Mouse (Mus musculus) mesoderm, embryonic 11.5 days (tissue): ENCODE data around the gene Klhl29.
"Not testable (repeated sequence)": the region's sequence is repeated elsewhere in the genome, so short reads cannot be mapped to it uniquely, and the experiment has no call there.

Source experiments
- DNase-seq: peaks from one replicate; pipeline ENCODE4 v3.0.0-alpha.2; 2012; ENCODE audit warnings: low read depth, low spot score

Gene Klhl29

DNA sequence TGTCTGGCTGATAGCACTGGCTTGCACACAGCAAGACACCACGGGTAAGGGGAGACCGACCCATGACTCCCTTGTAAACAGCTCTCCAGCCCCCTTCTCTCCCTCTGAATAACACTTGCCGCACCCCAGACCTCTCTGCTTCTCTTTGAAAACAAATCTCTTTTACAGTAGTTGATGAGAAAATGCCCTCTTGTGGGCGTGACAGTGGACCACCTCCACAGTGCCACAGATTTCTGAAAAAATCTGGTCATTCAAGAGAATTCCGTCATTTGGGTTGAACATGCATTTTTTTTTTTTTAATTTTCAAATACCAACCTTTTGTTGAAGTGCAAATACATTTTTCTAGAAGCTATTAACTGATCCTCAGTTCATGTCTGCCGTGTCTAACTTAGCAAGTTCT, 17.0 kb downstream of the Klhl29 start:
- DNase-seq = no peak

- DNase-seq = no peak
These were observed 22.1 kb downstream of the Klhl29 start for GRCm38 (mm10) chr12:5353416-5353815.

DNA sequence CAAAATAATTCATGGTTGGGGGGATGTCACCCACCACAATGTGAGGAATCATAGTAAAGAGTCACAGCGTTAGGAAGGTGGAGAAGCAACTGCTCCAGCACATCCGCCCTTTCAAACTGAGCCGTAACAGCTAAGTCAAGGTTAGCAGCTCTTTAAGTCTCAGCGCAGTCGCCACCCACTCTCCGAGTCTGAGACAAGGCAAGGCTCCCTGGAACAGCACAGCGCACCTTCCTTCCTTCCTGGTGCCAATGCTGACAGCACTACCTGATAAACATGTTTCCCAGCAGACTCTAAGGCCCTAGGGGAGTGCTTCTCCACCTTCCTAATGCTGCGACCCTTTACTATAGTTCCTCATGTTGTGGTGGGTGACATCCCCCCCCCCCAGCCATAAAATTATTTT, 22.7 kb downstream of the Klhl29 start:
- DNase-seq = no peak

DNA sequence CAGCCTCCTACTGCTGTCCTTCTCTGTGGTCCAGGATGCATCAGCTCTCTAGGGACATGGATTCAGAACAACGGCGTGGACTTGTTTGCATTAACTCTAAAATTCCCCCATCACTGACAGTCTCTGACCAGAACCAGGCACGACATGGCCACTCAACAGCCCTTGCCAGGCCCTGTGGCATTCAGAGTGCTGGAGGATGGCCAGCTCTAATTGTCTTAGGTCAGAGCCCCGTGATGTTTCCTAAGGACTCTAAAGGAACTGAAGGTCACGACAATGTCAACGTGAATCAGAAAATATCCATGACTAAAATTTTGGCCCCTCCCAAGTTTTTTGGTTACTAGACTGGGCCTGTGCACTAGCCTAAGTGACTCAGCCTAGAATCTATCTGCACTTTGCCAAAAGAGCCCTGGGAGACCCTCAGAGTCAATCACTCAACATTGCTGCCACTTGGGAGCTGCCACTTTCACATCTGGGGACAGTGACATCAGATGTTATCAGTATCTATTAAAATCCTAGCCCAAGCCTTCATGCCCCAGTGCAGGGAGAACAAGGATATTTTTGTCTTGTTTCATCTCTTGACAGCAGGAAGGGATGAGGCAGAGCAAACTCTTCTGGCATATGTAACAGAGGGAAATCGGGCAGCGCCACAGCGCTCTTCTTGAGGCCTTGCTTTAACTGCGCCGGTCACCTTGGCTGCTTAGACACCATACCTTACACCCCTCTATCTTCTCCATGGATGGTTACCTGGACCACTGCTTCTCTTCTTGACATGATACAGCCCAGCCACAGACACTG, 24.8 kb downstream of the Klhl29 start:
- DNase-seq = no peak

GRCm38 (mm10) chr12:5345088-5345487, 30.4 kb downstream of the Klhl29 start:
- no peak for DNase-seq

GRCm38 (mm10) chr12:5344457-5344856, 31.0 kb downstream of the Klhl29 start:
- not testable (repeated sequence) for DNase-seq

- DNase-seq = no peak
These were observed 35.3 kb downstream of the Klhl29 start for GRCm38 (mm10) chr12:5340151-5340603.

DNA sequence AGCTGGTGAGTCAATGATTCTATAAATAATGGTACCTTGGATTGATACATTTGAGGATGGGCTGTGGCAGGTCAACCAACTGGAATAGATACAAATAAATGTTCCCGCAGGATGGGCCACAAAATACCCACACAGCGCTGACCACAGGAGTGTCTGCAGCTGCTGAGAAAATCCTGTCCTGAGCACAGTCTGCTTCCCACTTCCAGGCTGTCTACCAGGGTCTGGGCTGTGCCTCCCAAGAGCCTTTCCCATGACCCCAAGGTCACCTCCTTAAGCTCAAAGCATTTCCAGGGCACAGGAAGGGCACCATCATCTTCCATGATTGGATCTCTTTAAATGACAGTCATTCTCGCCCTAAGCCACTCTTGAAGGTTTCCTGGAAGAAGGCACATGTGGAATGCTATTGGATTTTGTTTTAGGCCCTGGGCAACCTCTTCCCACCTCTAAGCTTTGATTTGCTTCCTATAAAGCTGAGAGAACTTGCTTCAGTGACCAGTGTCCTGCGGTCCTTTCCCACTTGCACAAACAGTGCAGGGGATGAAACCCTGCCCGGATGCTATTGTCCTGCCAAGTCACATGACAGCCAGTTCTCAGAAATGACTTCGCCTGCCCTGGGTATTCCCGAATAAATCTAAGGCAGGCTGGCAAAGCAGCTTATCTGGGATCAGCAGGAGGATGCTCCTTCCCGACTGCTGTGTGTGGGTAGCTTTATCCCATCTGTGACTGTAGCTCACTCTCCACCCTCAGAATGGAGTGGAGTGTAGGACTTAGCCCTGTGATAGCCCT, 38.4 kb downstream of the Klhl29 start:
- DNase-seq = peak; percentile 57

DNA sequence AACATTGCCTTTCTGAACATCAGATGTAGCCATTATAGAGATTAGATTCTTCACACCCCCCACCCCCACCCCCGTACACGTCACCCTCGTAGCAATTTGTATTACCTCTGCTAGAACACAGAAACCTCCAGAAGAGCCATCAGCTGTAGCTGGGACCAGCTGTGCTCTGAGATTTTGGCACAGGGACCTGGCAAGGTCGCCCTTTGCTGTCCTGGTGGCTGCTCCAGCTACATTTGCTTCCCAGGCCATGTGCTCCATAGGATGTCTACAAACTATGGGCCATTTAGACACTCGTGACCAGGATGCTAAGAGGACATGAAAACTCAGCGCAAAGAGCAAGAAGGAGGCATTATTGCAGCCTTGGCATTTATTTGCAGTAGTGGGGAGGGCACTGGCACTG, 39.2 kb downstream of the Klhl29 start:
- no peak for DNase-seq

DNA sequence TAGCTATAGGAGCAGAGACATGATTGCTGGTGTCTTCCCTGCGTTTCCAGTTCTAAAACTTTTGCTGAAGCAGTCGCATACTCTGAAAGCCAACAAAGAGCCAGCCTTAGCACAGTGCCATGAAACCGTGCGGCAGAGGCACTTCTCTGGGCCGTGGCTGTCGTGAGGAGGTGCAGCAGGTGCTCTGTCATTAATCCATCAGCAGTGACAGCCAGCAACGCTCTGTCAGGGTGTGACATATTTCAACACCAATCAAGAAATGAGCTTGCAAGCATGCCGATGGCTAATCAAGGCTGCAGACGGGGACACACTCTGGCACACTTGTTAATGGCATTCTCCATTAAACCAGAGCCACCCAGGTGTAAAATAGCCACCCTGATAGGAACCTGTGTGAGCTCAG, 40.5 kb downstream of the Klhl29 start:
- no peak for DNase-seq

DNA sequence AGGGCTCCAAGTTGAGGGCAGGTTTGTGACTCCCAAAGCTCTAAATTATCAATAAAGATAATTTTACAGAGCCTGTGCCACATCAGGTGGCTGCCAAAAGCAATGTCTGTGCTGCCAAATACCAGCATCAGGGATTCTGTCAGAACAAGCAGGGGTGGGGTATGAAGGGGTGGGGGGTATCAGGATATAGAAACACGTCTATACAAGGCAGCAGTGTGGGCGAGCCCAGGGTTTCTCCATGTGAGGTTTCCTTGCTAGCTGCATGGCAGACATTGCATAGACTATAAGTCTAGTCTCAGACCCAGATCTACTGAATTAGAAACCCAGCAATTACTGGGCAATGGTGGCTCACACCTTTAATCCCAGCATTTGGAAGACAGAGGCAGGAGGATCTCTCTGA, 41.3 kb downstream of the Klhl29 start:
- DNase-seq = no peak

- peak; percentile 18 for DNase-seq
These were observed 43.5 kb downstream of the Klhl29 start for GRCm38 (mm10) chr12:5331810-5332484.

DNA sequence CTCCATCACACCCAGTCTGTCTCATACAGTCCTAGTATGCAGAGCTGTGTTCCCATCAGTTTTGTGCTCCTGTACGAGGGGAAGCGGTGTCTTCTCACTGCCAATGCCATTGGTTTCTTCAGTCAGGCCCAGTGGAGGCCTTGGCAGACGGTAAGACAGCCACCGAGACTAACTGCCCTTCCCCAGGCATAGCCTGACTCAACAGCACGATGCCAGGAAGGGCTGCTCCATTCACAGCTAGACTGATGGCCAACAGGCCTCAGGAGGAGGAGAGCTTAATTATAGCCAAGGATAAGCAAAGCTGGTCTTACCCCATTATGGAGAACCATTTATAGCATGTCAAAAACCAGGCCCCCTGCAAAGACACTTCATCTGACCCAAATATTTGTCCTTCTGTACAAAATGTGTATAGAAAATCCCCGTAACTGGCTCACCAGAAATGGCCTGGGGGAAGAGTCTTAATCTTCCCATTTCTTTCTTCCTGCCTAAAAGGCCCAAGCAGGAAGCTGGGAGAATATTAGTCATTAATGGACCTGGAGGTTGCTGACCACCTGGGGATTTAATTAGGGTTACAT, 44.9 kb downstream of the Klhl29 start:
- DNase-seq = no peak

DNA sequence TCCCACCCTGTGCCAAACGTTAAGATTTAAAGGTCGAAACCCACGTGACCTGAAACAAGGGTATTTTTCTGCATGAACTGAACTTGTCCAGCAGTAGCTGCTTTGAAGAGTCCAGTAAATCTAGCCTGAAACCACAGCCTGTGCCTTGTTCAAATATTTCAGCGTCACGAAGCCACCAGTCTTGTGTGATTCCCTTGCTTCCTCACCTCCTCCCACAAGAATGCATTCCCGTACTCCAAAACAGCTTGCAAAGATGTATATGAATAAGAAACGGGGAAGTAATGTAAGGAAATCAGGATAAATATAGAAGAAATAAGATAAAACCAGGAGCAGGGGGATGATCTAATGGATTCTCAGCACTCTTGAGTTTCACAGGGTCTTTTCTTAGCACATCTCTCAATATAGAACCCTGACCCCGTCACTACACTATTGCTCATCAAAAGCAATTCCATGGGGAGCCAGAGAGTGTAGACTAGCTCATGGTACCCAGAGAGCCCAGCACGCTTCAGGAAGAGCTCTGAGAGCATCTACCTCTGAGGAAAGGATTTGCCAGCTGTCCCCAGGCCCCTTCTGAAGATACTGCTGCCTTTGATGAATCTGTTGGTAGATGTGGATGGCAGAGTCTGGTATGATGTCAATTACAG, 52.9 kb downstream of the Klhl29 start:
- no peak for DNase-seq

- DNase-seq = no peak
These were observed 54.5 kb downstream of the Klhl29 start for GRCm38 (mm10) chr12:5321017-5321416.

DNA sequence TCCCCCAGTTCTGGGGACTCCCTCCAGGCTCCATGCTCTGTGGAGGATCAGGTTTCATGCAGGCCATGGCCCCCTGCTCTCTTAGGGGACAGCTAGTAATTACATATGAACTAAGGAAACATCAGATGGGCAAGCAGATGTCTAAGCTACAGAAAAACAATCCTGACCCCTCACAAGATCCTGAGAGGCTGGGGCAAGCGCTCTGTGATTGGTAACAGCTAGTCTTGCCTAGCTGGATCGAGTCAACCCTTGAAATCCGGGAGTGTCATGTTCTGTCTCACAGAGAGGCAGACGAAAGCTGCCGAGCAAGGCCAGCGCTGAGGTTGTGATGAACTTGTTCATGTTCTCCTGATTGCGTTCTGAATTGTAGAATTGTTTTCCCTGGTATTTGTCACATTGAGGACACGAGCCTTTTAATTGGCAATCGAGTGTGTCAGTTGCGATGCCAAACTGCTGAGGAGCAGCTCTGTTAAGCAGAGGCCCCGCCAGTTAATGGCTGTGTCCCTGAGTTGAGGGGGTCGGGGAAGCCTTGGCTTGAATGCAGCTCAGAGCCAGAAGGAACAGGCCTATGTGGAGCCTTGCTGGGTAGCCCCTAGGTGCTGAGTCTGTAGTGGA, 56.0 kb downstream of the Klhl29 start:
- DNase-seq = peak; percentile 54

GRCm38 (mm10) chr12:5316029-5316567, 59.4 kb downstream of the Klhl29 start:
- DNase-seq = no peak

DNA sequence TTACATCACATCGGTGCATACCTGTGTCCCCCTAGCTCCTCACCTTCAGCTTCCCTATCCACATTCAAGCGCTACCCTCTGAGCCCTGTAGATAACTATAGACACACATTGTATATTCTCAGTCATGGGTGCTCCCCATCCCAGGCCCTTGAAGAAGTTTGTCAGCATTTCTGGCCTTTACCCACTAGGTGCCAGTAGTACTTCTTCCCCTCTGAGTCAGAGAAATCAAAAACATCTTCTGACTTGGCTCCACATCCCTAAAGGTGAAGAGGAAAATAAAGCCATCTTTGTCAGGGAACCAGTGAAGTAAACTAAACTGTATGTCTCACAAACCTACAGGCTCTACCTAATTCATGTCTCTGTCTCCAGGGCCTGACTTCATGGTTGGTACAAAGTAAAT, 67.6 kb downstream of the Klhl29 start:
- no peak for DNase-seq

DNA sequence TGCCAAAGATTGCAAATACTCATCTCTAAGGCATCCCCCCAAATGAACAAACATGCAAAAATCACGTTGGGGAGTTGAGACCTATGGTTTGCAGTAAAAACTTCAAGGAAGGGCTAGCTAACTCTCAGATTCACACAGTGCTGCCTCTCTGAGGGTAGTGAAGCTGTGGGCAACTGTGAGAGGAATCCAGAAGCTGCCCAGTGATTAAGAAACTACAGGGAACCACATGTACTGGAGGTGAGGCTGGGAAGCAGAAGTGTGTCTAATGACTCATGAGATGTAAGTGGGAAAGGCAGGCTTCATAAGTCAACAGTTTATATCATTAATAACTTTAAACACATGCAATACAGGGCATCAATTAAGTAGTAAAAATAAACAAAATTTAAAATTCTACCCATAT, 70.0 kb downstream of the Klhl29 start:
- no peak for DNase-seq

DNA sequence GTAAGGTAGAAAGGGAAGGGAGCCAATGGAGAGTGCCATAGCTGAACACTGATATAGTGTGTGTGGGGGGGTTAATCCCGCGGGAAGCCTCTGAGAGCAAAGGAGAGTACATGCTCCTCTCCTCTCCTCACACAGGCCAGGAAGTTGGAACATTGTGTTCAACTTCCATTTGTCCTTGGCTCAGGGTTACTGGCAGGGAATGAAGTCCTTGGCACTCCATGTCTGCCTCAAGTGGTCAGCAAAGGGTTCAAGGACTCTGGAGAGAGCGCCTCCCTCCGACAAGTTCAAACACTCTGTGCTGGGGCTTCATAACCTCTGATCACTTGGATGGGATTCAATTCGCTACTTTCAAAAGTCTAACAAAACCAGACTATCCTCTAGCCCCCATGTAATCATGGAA, 71.6 kb downstream of the Klhl29 start:
- no peak for DNase-seq

DNA sequence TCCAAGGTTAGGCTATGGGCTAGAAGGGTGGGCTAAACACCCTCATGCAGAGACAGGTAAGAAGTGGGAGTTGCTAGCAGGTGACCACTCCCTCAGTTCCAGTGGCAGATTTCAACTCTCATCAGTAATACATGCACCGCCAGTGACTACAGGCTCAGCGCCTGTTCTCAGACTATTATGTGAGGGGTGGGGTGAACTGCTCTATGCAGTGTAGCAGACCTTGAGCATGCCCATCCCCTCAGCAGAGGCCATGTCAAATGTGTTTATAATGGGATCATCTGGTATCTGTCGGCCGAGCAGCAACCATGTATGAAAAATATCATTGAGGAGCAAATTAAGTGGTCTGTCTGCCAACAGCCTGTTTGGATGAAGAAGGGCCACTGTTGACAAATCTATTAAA, 72.4 kb downstream of the Klhl29 start:
- DNase-seq = no peak
